Mouse (Mus musculus) A20 (cell line): ENCODE measurements around the gene Pde4a.
A peak's percentile ranks its signal among the peaks of the same experiment; 100 is the strongest.
"Not testable (repeated sequence)": the region's sequence is repeated elsewhere in the genome, so short reads cannot be mapped to it uniquely, and the experiment has no call there.

Experiments used
- DNase-seq: peaks from one replicate; pipeline ENCODE4 v3.0.0-alpha.2; 2011; ENCODE audit warnings: low read depth, low spot score

Pde4a gene

DNA sequence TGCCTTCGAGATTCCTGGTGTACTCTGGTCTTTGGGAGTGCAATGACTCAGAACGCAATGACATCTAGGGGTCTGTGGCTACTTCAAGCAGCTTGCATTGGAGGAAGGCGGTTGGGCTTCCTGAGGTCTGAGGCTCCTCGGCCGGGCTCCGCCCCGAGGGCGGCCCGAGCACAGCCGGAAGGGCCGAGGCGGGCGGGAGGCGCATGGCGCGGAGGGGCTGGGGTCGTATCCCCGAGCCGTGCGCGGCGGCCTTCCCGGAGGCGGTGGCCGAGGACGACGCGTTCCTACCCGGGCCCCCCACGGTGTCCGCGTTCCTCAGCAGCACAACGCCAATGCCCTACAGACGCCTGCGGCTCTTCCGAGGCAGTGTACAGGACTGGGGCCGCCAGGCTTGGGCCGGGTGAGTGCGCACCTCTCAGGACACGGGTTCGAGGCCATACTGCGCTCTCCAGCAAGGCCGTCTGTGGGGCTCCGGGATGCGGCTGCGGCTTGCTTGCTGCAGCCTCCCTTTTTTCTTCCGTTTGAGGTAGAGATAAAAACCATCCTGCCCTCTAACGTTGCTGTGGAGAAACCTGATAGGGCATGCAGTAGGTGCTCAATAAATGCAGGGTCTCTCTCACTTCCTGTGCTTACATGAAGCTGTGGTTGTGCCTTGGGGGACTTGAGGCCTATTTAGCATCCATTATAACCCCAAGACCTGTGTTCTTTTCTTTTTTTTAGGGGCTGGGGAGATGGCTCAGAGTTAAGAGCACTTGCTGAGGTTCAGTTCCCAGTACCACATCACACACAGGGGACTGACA is 16.1 kb downstream of the Pde4a start:
- peak; percentile 66 for DNase-seq

DNA sequence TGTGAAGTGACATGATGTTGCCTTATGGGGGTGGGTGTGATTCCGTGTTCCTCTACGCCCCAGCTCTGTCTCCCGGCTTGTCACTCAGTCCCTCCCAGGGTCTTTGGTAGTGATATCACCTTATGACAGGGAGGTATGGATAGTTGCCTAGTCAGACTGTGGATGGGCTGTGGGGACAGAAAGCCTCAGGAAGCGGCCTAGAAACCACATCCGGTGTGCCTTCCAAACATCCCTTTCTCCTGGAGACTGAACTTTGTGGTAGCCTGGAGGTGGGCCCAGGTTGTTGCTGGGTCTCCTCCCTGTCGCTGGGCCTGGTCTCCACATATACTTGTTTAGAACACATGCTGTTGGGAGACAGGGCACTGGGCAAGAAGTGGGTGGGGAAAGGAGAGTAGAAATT is 17.9 kb downstream of the Pde4a start:
- no peak for DNase-seq

- DNase-seq, result no peak
Observed at GRCm38 (mm10) chr9:21183905-21184413, 18.4 kb downstream of the Pde4a start.

- no peak for DNase-seq
Observed at GRCm38 (mm10) chr9:21184733-21185132, 19.2 kb downstream of the Pde4a start.

DNA sequence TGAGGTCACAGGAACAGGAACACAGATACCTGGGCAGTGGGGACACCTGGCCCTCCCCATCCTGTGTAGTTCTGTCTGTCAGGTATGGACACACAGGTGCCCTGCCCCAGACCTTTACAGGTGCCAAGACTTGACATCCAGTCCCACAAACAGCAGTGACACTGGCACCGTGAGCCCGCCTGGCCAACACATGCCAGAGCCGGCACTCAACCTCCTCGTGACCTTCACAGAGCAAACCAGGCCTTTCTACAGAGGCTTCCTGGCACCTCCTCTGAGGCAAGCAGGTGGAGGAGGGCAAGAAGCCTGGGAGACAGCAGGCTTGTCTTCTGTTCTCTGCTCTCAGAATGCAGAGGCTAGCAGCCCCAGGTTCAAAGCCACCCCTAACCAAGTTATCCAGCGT is 19.9 kb downstream of the Pde4a start:
- DNase-seq, result no peak

GRCm38 (mm10) chr9:21189905-21190304 is 24.4 kb downstream of the Pde4a start:
- peak; percentile 62 for DNase-seq

- DNase-seq, result no peak
Observed at GRCm38 (mm10) chr9:21190670-21191069, 25.2 kb downstream of the Pde4a start.

DNA sequence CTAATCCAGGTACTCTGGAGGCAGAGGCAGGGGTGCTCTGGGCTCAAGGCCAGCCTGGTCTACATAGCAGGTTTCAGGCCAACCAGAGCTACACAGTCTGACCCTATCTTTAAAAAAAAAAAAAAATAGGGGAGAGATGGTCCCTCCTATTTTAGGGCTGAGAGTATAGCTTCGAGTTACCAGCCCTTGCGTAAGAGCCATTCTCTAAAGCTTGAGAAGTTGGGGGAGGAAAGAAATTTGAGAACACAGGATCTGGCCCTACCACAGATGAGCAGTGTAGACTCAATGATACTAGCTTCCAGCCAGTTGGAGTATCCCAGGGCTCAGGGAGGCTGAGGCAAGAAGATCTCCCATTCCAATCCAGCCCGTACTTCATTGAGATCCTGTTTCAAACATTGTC is 28.3 kb downstream of the Pde4a start:
- no peak for DNase-seq

GRCm38 (mm10) chr9:21194787-21195493 is 29.4 kb downstream of the Pde4a start:
- DNase-seq, result peak; percentile 79

DNA sequence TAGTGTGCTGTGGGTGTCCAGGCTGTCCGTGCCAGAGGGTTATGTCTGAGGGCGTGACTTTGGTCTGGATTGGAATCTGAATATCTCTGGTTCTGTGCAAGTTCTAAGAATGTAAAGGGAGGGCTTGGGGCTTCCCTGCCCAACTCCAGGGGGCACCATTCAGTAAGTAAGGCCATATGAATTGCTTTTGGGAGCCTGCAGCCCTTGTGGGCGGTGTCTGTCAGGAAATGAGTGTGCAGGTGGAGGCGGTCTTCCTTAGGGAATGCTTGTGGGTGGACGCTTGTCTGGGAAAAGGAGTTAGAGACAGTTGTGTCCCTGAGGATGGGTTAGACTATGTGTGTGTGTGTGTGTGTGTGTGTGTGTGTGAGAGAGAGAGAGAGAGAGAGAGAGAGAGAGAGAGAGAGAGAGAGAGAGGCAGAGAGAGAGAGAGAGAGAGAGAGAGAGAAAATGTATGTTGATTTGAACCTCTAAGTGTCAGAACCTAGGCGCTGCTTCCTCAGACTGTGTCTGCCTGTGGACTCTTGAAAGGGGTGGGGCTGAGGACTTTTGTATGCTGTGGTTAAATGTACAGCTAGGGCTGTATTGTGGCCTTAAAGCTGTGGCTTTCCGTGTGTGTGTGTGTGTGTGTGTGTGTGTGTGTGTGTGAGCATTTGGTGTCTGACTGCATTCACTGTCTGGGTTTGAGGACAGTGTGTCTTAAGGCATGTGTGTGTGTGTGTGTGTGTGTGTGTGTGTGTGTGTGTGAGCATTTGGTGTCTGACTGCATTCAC is 30.4 kb downstream of the Pde4a start:
- not testable (repeated sequence) for DNase-seq

GRCm38 (mm10) chr9:21196521-21197433 is 31.3 kb downstream of the Pde4a start:
- no peak for DNase-seq

DNA sequence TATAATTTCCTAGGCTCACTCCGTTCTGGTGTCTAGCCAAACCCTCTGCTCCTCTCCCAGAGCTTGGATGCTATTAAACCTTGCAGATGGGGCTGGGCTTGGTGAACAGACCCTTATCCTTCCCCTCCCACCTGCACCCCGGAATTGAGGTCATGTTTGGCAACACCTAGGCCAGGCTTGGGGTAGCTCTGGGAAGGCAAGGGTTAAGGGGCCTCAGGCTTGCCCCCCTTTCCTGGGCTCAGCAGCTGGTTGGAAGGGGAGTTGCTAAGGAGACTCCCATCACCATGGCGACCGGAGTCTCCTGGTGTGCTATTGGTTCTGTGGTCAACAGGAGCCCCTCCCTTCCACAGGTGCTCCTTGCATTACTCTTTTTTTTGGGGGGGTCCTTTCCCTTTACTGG is 32.5 kb downstream of the Pde4a start:
- peak; percentile 33 for DNase-seq

DNA sequence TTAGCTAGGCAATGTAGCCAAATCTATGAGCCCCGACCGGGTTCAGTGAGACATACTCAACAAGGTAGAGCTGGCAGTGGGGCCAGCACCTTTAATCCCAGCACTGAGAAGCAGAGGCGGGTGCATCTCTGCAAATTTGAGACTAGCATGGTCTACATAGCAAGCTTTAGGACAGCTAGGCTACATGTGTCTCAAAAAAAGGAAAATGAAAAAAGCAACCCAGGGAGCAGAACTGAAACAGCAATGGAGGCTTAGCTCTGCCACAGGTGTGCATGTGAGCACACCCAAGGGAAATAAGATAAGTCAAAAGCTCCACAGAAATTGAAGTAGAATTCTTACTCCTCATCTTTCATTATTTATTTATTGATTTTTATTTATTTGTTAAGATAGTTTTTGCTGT is 33.4 kb downstream of the Pde4a start:
- peak; percentile 64 for DNase-seq

DNA sequence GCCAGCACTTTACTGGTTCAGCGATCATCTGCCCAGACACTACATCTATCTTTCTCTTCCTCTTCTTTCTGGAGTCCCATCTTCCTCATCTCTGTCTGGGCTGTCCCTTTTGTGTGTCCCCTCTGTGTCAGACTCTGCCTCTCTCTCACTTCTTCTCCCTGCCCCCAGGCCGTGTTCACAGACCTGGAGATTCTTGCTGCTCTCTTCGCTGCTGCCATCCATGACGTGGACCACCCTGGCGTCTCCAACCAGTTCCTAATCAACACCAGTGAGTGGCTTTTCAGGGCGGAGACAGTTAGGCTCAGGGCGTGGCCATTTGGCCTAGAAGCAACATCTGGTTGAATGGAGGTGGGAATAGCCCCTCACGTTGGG is 38.6 kb downstream of the Pde4a start:
- peak; percentile 78 for DNase-seq

DNA sequence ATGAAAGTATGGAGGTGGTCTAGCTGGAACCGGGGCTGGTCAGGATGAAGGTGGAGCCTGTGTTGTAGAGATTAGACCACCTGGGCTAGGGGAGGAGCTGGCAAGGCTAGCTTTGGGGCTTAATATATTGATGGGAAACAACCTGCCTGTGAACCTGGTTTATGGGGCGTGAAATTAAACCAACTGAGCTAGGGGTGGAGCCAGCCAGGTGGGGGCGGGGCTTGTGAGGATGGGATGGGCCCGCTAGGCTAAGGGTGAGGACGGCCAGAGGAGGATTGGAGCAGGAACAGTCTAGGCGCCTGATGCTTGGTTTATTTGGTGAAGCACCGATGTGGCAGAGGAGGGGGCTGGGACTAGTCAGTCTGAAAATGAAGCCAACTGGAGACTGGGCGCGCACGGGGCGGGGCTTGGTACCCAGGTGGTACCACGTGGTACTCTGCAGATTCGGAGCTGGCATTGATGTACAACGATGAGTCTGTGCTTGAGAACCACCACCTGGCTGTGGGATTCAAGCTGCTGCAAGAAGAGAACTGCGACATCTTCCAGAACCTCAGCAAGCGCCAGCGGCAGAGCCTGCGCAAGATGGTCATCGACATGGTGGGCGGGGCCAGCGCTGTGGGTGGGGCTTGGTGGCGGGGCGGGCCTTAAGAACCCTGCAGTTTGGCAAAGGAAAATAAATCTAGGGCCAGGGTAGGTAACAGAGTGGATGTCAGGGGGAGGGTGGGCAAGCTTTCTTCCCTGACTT is 39.2 kb downstream of the Pde4a start:
- peak; percentile 82 for DNase-seq

GRCm38 (mm10) chr9:21206848-21207247 is 41.3 kb downstream of the Pde4a start:
- DNase-seq, result no peak

DNA sequence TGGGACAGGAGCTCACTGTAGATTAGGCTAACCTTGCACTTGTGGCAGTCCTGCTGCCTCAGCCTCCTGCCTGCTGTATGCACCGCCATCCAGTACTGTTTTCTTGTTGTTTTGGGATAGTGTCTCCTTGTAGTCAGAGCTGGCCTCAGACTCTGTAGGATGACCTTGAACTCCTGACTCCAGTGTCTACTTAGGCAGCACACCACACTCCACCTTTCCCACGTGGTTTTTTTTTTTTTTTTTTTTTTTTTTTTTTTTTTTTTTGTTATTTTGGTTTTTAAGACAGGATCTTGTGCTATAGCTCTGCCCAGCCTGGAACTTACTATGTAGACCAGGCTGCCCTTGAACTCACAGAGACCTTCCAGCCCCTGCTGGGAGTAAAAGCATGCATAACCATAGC is 43.1 kb downstream of the Pde4a start:
- no peak for DNase-seq

DNA sequence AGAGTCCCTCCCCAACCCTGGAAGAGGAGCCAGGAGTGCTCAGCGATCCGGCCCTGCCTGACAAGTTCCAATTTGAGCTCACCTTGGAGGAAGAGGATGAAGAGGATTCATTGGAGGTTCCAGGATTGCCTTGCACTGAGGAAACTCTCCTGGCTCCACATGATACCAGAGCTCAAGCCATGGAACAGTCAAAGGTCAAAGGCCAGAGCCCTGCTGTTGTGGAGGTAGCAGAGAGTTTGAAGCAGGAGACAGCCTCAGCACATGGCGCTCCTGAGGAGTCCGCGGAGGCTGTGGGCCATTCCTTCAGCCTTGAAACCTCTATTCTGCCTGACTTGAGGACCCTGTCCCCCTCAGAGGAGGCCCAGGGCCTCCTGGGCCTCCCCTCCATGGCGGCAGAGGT is 45.3 kb downstream of the Pde4a start:
- DNase-seq, result no peak

DNA sequence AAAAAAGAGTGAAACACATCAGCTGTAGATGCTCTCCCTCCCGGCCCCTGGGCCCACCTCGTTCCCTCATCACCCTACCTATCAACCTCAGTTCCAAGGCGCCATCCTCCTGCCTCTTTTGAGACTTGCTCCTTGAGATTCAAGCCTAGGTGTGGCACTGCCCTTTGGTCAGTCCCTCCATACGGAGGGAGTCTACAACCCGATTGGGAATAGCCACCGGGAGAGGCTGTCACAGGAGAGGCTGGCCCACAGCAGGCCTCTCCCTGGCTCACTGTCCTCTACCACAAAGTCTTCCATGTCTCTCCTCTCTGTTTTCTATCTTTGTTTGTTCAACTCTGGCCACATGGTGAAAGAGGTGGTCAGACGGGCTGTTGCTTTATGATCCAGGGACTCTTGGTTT is 46.1 kb downstream of the Pde4a start:
- no peak for DNase-seq

GRCm38 (mm10) chr9:21213617-21214190 is 48.2 kb downstream of the Pde4a start:
- peak; percentile 54 for DNase-seq
